Mouse (Mus musculus) MEL (cell line): ENCODE data around the gene Jdp2. TPM values are rescaled to one million over a fixed set of nuclear protein-coding genes. Genes with fewer than 3 reads are reported as not detected.
A peak's percentile ranks its signal among the peaks of the same experiment; 100 is the strongest.

ENCODE experiments used
- DNase-seq: peaks from one replicate; pipeline ENCODE4 v3.0.0; 2011; ENCODE audit warnings: low read depth, low spot score
- H3K27ac ChIP-seq: 2 replicates; pipeline ENCODE4 v1.5.1; 2012; ENCODE audit warnings: low read depth, mild to moderate bottlenecking, control low read depth, low read length, moderate library complexity; ENCODE audit not compliant: control insufficient read depth
- H3K27me3 ChIP-seq, 2 experiments: fragments of 150-350 bp in 1 of 2; sonication (generic) in 1 of 2; 2 replicates each; pipeline ENCODE4 v1.6.1; 2012; ENCODE audit warnings: low read length in 2 of 2, mild to moderate bottlenecking in 2 of 2, improper control_type of control experiment in 1 of 2, moderate library complexity in 1 of 2; ENCODE audit not compliant: insufficient read depth in 2 of 2, control insufficient read depth in 1 of 2
- H3K36me3 ChIP-seq, 2 experiments: 2 replicates each; pipeline ENCODE4 v1.6.1; 2012 to 2014; ENCODE audit warnings: low read length in 2 of 2, improper control_type of control experiment in 1 of 2, inconsistent platforms in 1 of 2, mild to moderate bottlenecking in 1 of 2; ENCODE audit not compliant: insufficient read depth in 2 of 2, control insufficient read depth in 1 of 2
- H3K4me1 ChIP-seq, 2 experiments: fragments of 150-350 bp in 1 of 2; sonication (generic) in 1 of 2; 2 replicates each; pipeline ENCODE4 v1.6.1; 2012; ENCODE audit warnings: low read length in 2 of 2, improper control_type of control experiment in 1 of 2, mild to moderate bottlenecking in 1 of 2; ENCODE audit not compliant: insufficient read depth in 2 of 2, control insufficient read depth in 1 of 2
- H3K4me3 ChIP-seq, 2 experiments: fragments of 150-350 bp in 1 of 2; sonication (generic) in 1 of 2; 2 replicates each; pipeline ENCODE4 v1.5.1; 2012; ENCODE audit warnings: low read depth in 2 of 2, low read length in 2 of 2, mild to moderate bottlenecking in 2 of 2, moderate library complexity in 2 of 2, control low read depth in 1 of 2, improper control_type of control experiment in 1 of 2; ENCODE audit not compliant: control insufficient read depth in 1 of 2, insufficient read depth in 1 of 2
- H3K79me2 ChIP-seq: 2 replicates; pipeline ENCODE4 v1.6.1; 2012; ENCODE audit warnings: mild to moderate bottlenecking, low read length, moderate library complexity; ENCODE audit not compliant: control insufficient read depth, poor library complexity, insufficient read depth
- H3K9ac ChIP-seq: 2 replicates; pipeline ENCODE4 v1.6.1; 2012; ENCODE audit warnings: low read depth, mild to moderate bottlenecking, control low read depth, low read length, moderate library complexity; ENCODE audit not compliant: control insufficient read depth, poor library complexity, severe bottlenecking
- H3K9me3 ChIP-seq: fragments of 150-350 bp; sonication (generic); replicated peaks from 2 replicates; pipeline ENCODE4 v1.6.1; 2012; ENCODE audit warnings: mild to moderate bottlenecking, low read length, improper control_type of control experiment, moderate library complexity; ENCODE audit not compliant: insufficient read depth
- BHLHE40 ChIP-seq: IDR thresholded peaks from 2 replicates; pipeline ENCODE4 v1.6.1; 2012; ENCODE audit warnings: low read depth, mild to moderate bottlenecking, inconsistent platforms, low read length, improper control_type of control experiment, borderline replicate concordance
- CHD2 ChIP-seq: IDR thresholded peaks from 2 replicates; pipeline ENCODE4 v1.6.1; 2011; ENCODE audit warnings: low read length, improper control_type of control experiment
- ELF1 ChIP-seq: IDR thresholded peaks from 2 replicates; pipeline ENCODE4 v1.6.1; 2014; ENCODE audit warnings: low read depth, mild to moderate bottlenecking, inconsistent platforms, low read length, improper control_type of control experiment, moderate library complexity
- EP300 ChIP-seq, 2 experiments: IDR thresholded peaks; 2 replicates each; pipeline ENCODE4 v1.6.1; 2011; ENCODE audit warnings: improper control_type of control experiment in 2 of 2, low read length in 2 of 2, low read depth in 1 of 2, mild to moderate bottlenecking in 1 of 2
- ETS1 ChIP-seq: IDR thresholded peaks from 2 replicates; pipeline ENCODE4 v1.6.1; 2012; ENCODE audit warnings: low read depth, mild to moderate bottlenecking, inconsistent platforms, low read length, improper control_type of control experiment, moderate library complexity
- GABPA ChIP-seq: IDR thresholded peaks from 2 replicates; pipeline ENCODE4 v1.6.1; 2012; ENCODE audit warnings: low read depth, mild to moderate bottlenecking, inconsistent platforms, low read length, improper control_type of control experiment, moderate library complexity
- GATA1 ChIP-seq: IDR thresholded peaks from 2 replicates; pipeline ENCODE4 v1.6.1; 2011; ENCODE audit warnings: low read depth, low read length, improper control_type of control experiment
- MAX ChIP-seq: IDR thresholded peaks from 2 replicates; pipeline ENCODE4 v1.6.1; 2011; ENCODE audit warnings: low read length, improper control_type of control experiment
- MEF2A ChIP-seq: IDR thresholded peaks from 2 replicates; pipeline ENCODE4 v1.6.1; 2014; ENCODE audit warnings: low read depth, mild to moderate bottlenecking, inconsistent platforms, low read length, improper control_type of control experiment; ENCODE audit not compliant: poor library complexity, insufficient replicate concordance, severe bottlenecking; ENCODE audit errors: extremely low read depth
- MXI1 ChIP-seq: IDR thresholded peaks from 2 replicates; pipeline ENCODE4 v1.6.1; 2011; ENCODE audit warnings: mild to moderate bottlenecking, low read depth, low read length, improper control_type of control experiment
- MYC ChIP-seq: IDR thresholded peaks from 2 replicates; pipeline ENCODE4 v1.6.1; 2011; ENCODE audit warnings: low read depth, mild to moderate bottlenecking, low read length, improper control_type of control experiment, moderate library complexity
- POLR2A ChIP-seq, 2 experiments: IDR thresholded peaks; 2 replicates each; pipeline ENCODE4 v1.6.1; 2011 to 2012; ENCODE audit warnings: low read length in 2 of 2, mild to moderate bottlenecking in 2 of 2, control low read depth in 1 of 2, improper control_type of control experiment in 1 of 2, low read depth in 1 of 2, moderate library complexity in 1 of 2; ENCODE audit not compliant: control insufficient read depth in 1 of 2, insufficient read depth in 1 of 2, poor library complexity in 1 of 2
- RAD21 ChIP-seq: IDR thresholded peaks from 2 replicates; pipeline ENCODE4 v1.6.1; 2011; ENCODE audit warnings: mild to moderate bottlenecking, low read depth, low read length, improper control_type of control experiment
- RCOR1 ChIP-seq: IDR thresholded peaks from 2 replicates; pipeline ENCODE4 v1.6.1; 2012; ENCODE audit warnings: low read depth, mild to moderate bottlenecking, inconsistent platforms, low read length, improper control_type of control experiment
- SIN3A ChIP-seq: IDR thresholded peaks from 2 replicates; pipeline ENCODE4 v1.6.1; 2012; ENCODE audit warnings: low read length, improper control_type of control experiment, inconsistent platforms
- TCF12 ChIP-seq: IDR thresholded peaks from 2 replicates; pipeline ENCODE4 v1.6.1; 2014; ENCODE audit warnings: low read depth, mild to moderate bottlenecking, inconsistent platforms, low read length, improper control_type of control experiment, moderate library complexity
- USF1 ChIP-seq: IDR thresholded peaks from 2 replicates; pipeline ENCODE4 v1.6.1; 2014; ENCODE audit warnings: low read depth, mild to moderate bottlenecking, inconsistent platforms, low read length, improper control_type of control experiment, moderate library complexity
- USF2 ChIP-seq, 2 experiments: IDR thresholded peaks; 2 replicates each; pipeline ENCODE4 v1.6.1; 2011 to 2012; ENCODE audit warnings: improper control_type of control experiment in 2 of 2, low read length in 2 of 2, borderline replicate concordance in 1 of 2, inconsistent platforms in 1 of 2, low read depth in 1 of 2, mild to moderate bottlenecking in 1 of 2; ENCODE audit not compliant: insufficient read depth in 1 of 2
- ZKSCAN1 ChIP-seq: IDR thresholded peaks from 2 replicates; pipeline ENCODE4 v1.6.1; 2012; ENCODE audit warnings: low read depth, mild to moderate bottlenecking, inconsistent platforms, low read length, improper control_type of control experiment, moderate library complexity
- ZNF384 ChIP-seq: IDR thresholded peaks from 2 replicates; pipeline ENCODE4 v1.6.1; 2012; ENCODE audit warnings: low read depth, mild to moderate bottlenecking, inconsistent platforms, low read length, improper control_type of control experiment
- polyA plus RNA-seq, 2 experiments: library from polyadenylated mRNA; stranded (reverse) in 1 of 2; unstranded in 1 of 2; fragments of >175 nt in 1 of 2; fragments of >200 nt in 1 of 2; gene quantifications; 2 replicates each; pipeline versions ENCODE4 v1.2.1 to v1.2.4; 2012; ENCODE audit warnings: low replicate concordance in 2 of 2, low read depth in 1 of 2; ENCODE audit not compliant: insufficient read length in 2 of 2, insufficient read depth in 1 of 2, missing spikeins in 1 of 2
- total RNA-seq: library from RNA; depleted of rRNA; stranded (reverse); fragments of 300-350 nt; gene quantifications from 2 replicates; pipeline ENCODE4 v1.2.3, GENCODE M21; 2012

The Jdp2 gene
- total and polyA plus RNA-seq, 3 experiments, result 2.3 to 9.1 TPM; not detected in 1

GRCm38 (mm10) chr12:85592943-85593342, 5.9 kb upstream of the Jdp2 start:
- Histone ChIP-seq H3K27ac (peak overlapping the region; percentile 17; the same call in 1 of the 2 replicates), H3K4me1 (peaks cover 6 to 10% of the 10 kb centered on the region in 2 experiments), H3K4me3 (peak overlapping the region in 1 of 2 experiments; percentile 1; a peak in 2 of 4 replicates), H3K9ac (no peak overlapping the region), H3K27me3 (no peaks in the 10 kb centered on the region), H3K79me2 (no peaks in the 10 kb centered on the region), H3K36me3 (peaks cover 0 to 8% of the 10 kb centered on the region in 2 experiments; a peak in 2 of 4 replicates), H3K9me3 (no peaks in the 10 kb centered on the region)
- DNase-seq, result peak; percentile 59
- TF ChIP-seq MYC (peak; percentile 67; the same call in 1 of the 2 replicates), ETS1 (peak; percentile 80), BHLHE40 (peak; percentile 97), USF1 (peak; percentile 91), USF2 (IDR thresholded peaks at IDR 0.05; ENCODE audit: borderline replicate concordance in 1 of 2, insufficient read depth in 1 of 2, low read depth in 1 of 2, low read length in 2 of 2) (peak in 1 of 2 experiments; percentile 60; a peak in 1 of 4 replicates), POLR2A (IDR thresholded peaks at IDR 0.05; ENCODE audit: control insufficient read depth in 1 of 2, insufficient read depth in 1 of 2, low read depth in 1 of 2, low read length in 2 of 2, poor library complexity in 1 of 2) (no peak), EP300 (IDR thresholded peaks at IDR 0.05; ENCODE audit: low read depth in 1 of 2, low read length in 2 of 2) (peak; percentile 52 to 59; a peak in 3 of 4 replicates), MAX (peak; percentile 92), ZNF384 (peak; percentile 98), ELF1 (no peak), SIN3A (peak; percentile 43; the same call in 1 of the 2 replicates), RCOR1 (peak; percentile 2; the same call in 1 of the 2 replicates), MXI1 (peak; percentile 72; the same call in 1 of the 2 replicates), ZKSCAN1 (peak; percentile 21; the same call in 1 of the 2 replicates), GABPA (no peak), CHD2 (no peak), GATA1 (peak; percentile 77)

- H3K36me3 ChIP-seq, result peaks cover 0 to 8% of the 10 kb centered on the region in 2 experiments; a peak in 2 of 4 replicates
- H3K4me1 ChIP-seq, result peaks cover 6 to 10% of the 10 kb centered on the region in 2 experiments
- no peak overlapping the region for H3K27ac ChIP-seq
- TF ChIP-seq ZNF384, result no peak
- no peak for TF ChIP-seq TCF12
- no peak for TF ChIP-seq MEF2A
- TF ChIP-seq RAD21, result no peak
- H3K79me2 ChIP-seq, result no peaks in the 10 kb centered on the region
- H3K9me3 ChIP-seq, result no peaks in the 10 kb centered on the region
- DNase-seq, result no peak
- no peaks in the 10 kb centered on the region for H3K27me3 ChIP-seq
- no peak overlapping the region for H3K9ac ChIP-seq
- no peak overlapping the region for H3K4me3 ChIP-seq
These were observed 4.4 kb upstream of the Jdp2 start for GRCm38 (mm10) chr12:85594390-85594789.
